Mouse (Mus musculus) cerebellum, adult 9-10 months (tissue): Measurements from ENCODE around the gene Inppl1.

Experiments used
- DNase-seq: peaks from one replicate; pipeline ENCODE4 v3.0.0; 2022

Gene Inppl1

DNA sequence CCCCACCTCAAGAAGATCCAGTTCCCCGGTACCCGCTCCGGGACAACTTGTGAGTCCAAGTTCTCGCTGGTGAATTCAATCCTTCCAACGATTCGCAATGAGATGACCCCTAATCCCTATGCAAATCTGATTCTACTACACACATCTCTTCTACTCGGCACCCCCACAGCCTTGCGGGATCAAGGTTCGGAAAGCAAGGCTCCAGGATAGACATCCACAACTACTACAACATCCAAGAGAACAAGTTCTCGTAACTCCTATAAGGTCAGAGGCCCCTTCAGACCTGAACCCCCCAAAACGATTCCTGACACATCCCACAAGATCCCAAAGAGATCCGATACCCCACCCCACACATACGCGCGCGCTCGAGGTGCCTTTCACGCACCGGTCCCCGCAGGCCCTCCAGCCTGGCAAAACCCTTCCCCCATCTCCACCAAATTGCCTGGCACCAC lies 849 bp downstream of the Inppl1 start:
- DNase-seq = no peak

DNA sequence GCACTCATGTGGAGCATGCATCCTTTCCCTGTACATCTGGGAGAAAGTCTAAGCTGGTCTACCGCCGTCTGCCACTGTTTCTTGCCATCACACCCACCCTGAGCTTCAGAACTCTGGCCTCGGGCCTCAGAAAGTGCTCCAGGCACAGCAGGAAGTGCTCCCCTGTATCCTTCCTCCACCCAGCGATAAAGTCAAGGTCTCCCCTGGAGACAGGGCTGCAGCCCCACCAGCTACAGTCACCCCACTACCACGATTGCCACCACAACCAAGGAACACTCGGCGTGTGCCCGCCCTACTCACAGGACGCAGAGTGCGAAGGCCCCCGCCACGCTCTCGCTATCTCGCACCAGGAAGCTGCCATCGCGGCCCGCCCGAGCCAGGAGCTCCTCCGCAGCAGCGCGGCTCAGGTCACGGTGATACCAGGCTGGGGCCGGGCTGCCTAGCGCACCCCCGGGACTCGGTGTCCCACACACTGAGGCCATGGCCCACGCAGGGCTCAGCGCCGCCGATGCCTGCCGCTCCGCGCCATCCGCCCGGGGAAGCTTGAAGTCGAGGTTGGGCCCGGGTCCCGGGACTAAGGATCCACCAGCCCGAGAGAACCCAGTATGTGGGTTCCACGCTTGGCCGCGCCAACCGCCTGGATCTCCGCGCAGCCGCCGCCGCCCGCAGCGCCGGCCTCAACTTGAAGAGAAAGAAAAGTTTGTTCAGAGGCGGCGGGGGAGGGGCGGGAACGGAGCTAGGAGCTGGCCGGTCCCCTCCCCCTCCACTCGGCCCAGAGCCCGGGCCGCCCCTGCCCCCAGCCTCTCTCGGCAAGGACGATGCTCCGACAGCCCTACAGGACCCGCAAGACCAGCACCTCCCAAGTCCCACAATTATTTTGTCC lies 1.5 kb downstream of the Inppl1 start:
- no peak for DNase-seq

DNA sequence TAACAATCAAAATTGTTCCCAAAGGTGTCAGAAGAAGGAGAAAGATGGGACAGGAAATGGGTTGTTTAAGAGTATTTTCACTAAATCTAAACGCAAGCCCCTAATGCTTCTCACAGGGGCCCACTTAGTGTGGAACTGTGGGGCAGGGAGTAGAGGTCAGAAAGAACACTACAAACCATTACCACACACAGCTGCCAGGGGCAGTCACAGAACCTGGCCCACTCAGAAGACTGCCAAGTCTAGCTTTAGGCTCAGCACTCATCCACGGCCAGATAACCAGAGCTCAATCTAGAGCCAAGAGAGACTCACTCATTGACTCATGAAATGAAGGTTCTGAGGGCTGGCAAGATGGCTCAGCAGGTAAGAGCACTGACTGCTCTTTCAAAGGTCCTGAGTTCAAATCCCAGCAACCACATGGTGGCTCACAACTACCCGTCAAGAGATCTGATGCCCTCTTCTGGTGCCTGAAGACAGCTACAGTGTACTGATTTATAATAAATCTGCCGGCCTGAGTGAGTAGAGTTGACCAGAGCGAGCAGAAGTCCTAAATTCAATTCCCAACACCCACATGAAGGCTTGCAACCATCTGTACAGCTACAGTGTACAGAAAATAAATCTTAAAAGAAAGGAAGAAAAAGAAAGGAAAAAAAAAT lies 2.4 kb downstream of the Inppl1 start:
- no peak for DNase-seq

DNA sequence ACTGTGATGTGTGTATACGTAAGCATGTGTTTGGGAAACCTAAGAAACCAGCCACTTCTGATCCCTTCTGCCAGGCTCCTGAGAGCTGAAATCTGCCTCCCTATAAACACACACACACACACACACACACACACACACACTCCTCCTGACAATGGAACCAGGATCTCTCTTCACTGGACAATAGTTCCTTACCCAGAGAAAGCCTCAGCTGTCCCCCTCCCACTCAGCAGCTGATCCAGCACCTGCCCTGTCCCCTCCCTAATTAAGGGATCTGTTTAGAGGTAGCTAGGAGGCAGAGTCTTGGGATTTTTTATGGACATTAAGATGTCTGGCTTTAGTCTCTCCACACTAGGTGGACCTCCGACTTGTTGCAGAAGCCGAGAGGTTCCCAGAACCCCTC lies 3.1 kb downstream of the Inppl1 start:
- no peak for DNase-seq

DNA sequence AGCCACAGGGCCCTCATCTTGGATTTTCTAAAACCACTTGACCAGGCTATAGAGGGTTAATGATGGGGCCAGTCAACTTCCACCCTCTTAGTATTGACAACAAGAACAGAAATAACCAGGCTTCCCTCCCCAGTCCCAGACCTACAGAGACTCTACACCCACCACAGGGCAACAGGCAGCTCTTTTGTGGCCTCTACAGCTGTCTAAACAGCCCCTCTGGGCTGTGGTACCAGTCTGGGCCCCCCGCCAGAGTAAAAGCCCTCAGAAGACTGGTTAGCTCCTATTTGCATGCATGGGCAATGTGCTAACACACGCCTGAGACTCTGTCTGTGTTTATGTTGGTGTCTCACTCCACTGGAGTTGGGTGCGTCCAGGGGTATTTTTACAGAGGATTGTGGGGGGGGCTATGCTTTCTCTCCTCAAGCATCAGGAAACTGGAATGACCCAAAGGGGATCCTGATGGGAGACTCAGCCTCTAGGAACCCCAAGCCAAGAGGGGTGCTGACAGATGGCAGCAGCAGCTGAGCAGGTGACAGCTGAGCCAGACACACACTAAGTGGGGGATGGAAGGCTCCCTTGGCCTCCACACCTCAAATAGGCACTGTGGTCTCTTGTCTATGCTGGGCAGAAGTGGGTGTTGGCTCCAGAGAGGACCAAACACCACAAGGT lies 4.0 kb downstream of the Inppl1 start:
- no peak for DNase-seq

DNA sequence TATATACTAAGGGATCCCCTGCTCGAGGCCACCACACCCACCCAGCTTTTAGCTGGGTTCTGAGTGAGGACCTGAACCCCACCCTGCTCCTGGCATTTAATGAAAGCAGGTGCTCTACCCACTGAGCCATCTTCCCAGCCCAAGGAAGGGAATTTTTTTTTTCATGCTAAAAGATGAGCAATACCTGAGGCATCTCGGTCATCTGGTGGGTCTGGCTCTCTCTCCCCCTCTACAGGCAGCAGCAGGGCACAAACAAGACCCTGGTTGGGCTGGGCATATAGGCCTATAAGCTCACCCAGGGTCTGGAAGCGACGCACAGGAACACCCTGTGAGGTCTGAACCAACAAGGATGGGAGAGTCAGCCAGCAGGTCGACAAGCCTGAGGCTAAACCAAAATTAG lies 4.7 kb downstream of the Inppl1 start:
- DNase-seq = no peak

DNA sequence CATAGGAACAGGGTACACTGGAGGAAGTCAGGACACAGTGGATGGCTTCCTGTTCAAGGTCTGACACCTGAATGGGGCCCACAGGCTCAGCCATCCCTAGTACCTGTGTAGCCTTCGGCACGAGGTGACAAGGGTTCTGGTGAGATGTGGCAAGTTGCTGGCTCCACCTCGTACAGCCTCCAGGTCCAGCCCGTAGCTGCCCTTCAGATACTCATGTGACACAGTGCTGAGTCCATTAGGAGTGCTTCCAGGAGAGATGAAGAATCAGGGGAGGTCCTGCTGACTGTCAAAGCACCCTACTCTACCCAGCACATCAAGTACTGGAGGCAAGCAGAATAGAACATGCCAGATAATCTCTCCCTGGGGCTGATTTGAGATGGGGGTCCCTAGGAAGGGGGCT lies 5.7 kb downstream of the Inppl1 start:
- DNase-seq = no peak

DNA sequence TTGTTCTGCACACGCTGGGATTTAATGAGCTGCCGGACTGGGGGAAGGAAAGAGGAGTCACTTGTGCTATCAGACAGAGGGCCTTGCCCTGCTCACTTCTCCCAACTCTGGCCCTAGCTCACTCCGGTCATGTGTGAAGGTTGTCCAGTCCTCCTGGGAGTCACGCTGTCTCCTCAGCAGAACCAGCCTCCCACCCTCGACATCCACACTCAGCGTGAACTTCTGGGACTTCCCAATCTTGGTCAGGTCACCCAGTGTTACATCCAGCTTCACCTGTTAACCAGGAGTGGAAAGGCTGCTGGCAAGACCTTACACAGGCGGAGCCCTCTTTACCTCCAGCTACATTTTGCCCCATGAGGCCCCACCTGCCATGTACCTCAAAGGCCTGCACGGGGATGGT lies 6.6 kb downstream of the Inppl1 start:
- DNase-seq = no peak

DNA sequence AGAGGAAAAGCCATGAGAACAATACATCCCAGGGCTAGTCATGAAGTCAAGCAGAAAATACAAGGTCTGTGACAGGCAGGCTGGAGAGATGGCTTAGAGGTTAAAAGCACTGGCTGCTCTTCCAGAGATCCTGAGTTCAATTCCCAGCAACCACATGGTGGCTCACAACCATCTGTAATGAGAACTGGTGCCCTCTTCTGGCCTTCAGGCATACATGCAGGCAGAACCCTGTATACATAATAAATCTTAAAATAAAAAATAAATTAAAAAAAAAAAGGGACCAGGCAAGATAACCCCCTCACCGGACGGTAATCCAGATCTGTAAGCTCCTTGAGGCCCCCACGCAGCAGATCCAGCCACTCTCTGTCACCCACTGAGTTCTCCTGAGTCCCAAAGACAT lies 7.7 kb downstream of the Inppl1 start:
- no peak for DNase-seq

DNA sequence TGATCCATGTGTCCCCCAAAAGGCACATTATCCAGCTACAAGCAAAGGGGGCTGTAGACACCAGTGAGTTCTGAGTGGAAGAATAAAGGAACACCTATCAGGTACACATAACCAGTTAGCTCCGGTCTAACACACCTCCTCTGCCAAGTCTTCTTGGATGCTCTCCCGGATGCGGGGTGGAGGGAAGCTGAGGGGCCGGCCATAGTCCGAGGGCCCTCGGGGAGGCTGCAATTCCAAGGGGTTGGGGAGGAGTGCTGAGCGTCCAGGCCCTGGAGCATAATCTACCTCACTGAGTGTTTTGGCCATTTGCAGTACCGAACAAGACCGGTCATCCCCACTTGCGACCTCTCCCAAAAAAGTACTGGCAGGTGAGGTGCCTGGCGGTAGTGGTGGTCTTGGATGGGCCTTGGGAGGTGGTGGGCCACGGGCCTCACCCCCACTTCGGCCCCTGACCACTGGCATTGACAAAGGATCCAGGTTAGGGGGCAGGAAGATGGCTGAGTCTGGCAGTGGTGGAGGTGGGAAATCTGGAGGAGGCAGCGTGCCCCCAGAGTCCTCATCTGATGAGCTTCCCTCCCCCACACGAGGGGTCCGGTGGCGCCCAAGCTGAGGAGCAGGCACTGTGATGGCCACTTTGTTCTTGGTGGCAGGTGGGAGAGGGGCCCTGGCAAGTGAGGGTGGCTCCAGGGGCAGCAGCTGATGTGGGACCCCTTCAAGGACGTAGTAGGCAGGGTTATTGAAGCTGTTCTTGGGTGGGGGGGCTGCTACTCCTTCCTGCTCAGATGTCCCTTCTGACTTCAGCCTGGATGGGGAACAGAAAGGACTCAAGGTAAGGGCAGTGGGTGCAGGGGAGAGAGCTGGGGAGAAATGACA lies 14.0 kb downstream of the Inppl1 start:
- no peak for DNase-seq

DNA sequence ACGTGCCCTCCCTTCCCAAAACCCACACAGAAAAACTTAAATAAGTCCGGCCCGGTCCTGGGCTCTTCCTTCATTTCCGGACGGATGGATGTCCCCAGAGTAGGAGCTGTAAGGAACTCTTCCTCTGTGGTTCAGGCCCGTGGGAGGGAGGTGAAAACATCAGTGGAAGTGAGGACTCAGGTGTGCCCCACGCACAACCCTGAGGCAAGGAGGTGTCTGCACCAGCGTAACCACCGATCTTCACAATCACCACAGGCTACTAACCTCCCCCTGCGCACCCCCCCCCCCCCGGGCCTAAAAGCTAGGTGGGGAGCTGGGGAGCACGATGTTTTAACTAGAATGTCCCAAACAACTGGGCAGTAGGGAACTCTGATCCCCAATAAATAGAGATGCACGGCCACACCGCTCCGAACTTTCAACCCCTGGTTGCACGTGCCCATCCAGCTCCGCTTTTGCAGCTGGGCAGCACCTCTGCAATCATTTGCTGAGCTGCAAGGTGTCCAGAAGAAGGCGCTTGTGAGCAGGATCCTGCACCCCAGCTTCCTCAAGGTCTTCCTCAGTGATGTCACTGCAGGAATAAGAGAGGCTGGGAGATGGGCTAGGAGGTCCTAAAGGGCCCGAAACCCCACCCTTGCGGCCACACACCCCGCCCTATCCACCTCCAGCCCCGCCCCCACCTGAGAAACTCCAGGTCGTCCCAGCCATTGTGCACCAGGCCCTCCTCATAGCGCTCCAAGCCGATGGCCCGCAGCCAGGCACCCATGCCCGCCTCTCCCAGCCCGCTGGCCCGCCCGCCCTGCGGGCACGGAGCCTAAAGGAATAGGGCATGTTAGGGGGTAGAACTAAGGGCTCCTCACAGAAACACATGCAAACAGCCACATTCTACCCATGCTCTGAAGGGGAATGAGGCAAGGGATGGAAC lies 14.9 kb downstream of the Inppl1 start:
- no peak for DNase-seq

DNA sequence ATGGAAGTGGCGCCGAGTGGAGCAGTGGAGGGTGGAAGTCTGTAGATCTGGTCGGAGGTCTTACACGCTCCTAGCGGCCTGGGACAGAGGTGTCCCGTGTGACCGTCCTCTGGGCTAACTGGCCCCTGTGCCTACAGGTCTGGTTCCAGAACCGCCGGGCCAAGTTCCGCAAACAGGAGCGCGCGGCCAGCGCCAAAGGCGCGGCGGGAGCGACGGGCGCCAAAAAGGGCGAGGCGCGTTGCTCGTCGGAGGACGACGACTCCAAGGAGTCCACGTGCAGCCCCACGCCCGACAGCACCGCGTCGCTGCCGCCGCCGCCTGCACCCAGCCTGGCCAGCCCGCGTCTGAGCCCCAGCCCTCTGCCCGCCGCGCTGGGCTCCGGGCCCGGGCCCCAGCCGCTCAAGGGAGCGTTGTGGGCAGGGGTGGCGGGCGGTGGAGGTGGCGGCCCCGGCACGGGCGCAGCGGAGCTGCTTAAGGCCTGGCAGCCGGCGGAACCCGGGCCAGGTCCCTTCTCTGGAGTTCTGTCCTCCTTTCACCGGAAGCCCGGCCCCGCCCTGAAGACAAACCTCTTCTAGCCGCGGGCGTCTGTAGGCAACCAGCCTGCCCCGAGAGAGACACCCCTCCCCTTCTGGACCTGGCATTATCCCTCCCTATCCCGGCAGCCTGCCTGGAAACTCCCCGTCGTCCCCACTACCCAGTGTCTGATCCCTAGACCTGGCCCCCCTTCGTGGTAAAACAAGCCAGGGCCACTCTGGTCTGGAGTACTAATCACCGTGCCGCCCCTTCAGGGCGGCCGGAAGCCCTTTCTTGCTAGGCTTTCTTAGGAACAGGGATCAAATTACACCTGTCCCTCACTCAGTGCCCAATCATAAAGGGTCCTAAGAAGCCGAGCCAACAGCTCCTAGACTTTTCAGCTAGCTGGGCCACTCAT lies 16.2 kb downstream of the Inppl1 start:
- no peak for DNase-seq

DNA sequence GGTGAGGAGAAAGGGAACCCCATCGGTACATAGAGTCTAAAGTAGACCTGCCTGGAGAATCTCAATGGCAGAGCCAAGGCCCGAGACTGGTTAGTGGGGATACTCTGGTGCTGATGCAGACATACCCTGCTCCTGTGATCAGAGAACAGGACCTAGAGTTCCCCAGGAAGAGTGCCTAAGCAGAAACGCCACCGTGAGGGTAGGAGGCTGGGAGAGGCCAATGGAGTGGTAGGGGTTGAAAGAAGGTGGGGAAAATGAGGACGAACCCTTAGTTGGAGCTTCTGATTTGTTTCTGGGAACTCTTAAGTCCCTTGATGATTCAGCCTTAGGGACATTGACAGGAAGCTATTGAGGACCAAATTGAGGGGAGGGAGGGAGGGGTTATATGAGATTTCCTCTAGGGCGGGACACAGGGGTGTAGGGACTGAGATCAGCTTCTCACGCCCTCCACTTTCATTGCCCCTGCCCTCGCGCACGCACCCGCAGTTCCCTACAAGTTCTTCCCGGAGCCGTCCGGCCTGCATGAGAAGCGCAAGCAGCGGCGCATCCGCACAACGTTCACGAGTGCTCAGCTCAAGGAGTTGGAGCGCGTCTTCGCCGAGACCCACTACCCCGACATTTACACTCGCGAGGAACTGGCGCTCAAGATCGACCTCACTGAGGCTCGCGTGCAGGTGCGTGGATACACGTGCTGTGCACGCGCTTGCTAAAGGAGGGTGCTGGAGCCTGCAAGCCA lies 17.6 kb downstream of the Inppl1 start:
- DNase-seq = no peak

DNA sequence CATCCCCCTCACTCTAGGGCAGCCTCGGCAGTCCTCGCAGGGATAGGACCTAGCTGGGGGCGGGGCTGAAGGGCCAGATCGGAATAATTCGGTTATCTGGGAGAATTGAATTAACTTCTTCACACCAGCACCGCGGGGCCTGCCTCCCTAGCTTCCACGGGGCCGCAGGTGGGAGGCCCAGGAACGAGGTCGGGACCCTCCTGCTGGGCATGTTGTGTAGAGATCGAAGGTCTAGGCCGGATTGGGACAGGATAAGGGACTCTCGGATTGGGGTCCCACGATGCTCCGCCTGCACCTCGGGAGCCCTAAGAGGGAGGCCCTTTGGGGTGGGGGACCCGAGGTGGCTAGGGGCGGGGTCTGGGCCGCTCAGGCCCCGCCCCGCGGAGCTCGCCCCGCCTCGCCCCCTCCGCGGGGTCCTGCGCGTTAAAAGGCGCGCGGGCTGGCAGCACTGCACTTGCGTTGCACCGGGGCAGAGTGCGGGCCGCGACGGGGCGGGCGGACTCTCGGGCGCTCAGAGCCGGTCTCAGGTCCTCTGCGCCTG lies 20.1 kb downstream of the Inppl1 start, which contains the start of gene Phox2a:
Gene Phox2a, plus strand, starts transcription at position 453 of the 541 bp plus-strand sequence.
- no peak for DNase-seq

DNA sequence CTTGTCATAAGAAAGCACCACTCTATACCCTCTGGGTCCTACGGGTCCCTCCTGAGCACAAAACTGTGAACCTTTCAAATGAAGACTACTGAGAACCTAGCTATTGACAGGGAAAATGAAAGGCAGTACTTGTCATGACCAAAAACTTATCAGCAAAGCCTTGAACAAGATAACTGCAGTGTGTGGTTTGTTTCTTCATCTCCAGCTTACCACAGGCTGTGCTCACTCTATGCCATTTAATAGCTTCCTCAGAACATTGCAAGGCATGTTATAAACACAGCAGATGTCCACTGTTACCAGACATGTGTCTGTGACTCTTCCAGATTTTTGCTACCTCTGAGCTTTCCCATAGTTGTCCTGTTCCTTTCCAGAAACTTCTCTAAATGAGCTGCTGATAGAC lies 61.0 kb downstream of the Inppl1 start:
- DNase-seq = no peak

DNA sequence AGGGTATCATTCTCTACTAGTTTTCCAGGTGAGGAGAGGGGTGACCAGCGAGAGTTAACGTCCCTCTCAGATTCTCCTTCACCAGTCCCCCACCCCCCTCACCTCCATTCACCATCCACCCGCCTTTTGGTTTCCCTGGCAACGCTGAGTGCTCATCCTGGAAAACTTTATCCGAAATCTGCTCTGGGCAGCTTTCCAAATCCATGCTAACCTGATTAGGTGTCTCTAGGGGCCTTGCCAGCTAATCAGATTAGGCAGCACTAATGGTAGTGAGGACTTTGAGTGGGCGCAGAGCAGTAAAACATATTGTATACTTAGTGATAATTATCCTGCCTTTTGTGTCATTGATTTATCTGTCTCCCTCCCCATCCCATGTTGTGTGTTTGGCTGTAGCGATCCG lies 65.3 kb downstream of the Inppl1 start:
- DNase-seq = no peak
